ENCODE assay signal across 8 mouse cellular contexts in genomic region chr11:69998567-69999491, GRCm38 (mm10). TPM values are rescaled to one million over a fixed set of nuclear protein-coding genes. Genes with fewer than 3 reads are reported as not detected.
A peak's percentile ranks its signal among the peaks of the same experiment; 100 is the strongest.
DNase-seq lines count a peak whose midpoint lies in the region; ATAC-seq and TF ChIP-seq lines count a peak whose summit lies in the region.

No protein-coding gene starts in this region.

- no peak overlapping the region for H3K4me2 ChIP-seq in forebrain, embryonic 11.5 days (ENCODE audit: low read depth, low read length, severe bottlenecking)
- no peak overlapping the region for H3K4me2 ChIP-seq in forebrain, embryonic 16.5 days (ENCODE audit: low read length)
- H3K4me2 ChIP-seq in midbrain, embryonic 13.5 days (replicated peaks): peak overlapping the region; percentile 18; the same call in 1 of the 2 replicates
- no peak overlapping the region for H3K4me2 ChIP-seq in midbrain, embryonic 16.5 days (ENCODE audit: low read length)
- peak overlapping the region; percentile 71; the same call in 1 of the 2 replicates for H3K4me2 ChIP-seq in hindbrain, embryonic 13.5 days

- no peak overlapping the region for H3K4me3 ChIP-seq in forebrain, embryonic 11.5 days (ENCODE audit: low read depth, low read length)
- no peak overlapping the region for H3K4me3 ChIP-seq in forebrain, embryonic 16.5 days (replicated peaks; ENCODE audit: low read length)
- peak overlapping the region; percentile 13 for H3K4me3 ChIP-seq in midbrain, embryonic 13.5 days (replicated peaks)
- no peak overlapping the region for H3K4me3 ChIP-seq in midbrain, embryonic 16.5 days (ENCODE audit: low read depth, low read length)
- peak overlapping the region; percentile 91 for H3K4me3 ChIP-seq in hindbrain, embryonic 13.5 days
- no peak overlapping the region for H3K4me3 ChIP-seq in small intestine, adult 2 months (ENCODE audit: low read depth, low read length)

- H3K9ac ChIP-seq in forebrain, embryonic 11.5 days (ENCODE audit: low read length): no peak overlapping the region
- H3K9ac ChIP-seq in forebrain, embryonic 16.5 days (replicated peaks; ENCODE audit: low read depth, low read length): no peak overlapping the region
- H3K9ac ChIP-seq in midbrain, embryonic 13.5 days (replicated peaks): no peak overlapping the region; the same call in 1 of the 2 replicates
- H3K9ac ChIP-seq in midbrain, embryonic 16.5 days (ENCODE audit: low read depth, low read length): no peak overlapping the region
- H3K9ac ChIP-seq in hindbrain, embryonic 13.5 days: 0 out of 2 replicates have a peak overlapping the region, but pooled peaks have one; percentile 13

- peaks cover 14% of the 10 kb centered on the region for H3K4me1 ChIP-seq in forebrain, embryonic 11.5 days (replicated peaks; ENCODE audit: control insufficient read depth, insufficient read depth, low read length)
- H3K4me1 ChIP-seq in forebrain, embryonic 16.5 days (replicated peaks; ENCODE audit: control insufficient read depth, insufficient read depth, low read length): peaks cover 44% of the 10 kb centered on the region
- peaks cover 65% of the 10 kb centered on the region for H3K4me1 ChIP-seq in midbrain, embryonic 13.5 days (replicated peaks)
- peaks cover 44% of the 10 kb centered on the region for H3K4me1 ChIP-seq in midbrain, embryonic 16.5 days (ENCODE audit: control insufficient read depth, insufficient read depth, low read length)
- peaks cover 63% of the 10 kb centered on the region for H3K4me1 ChIP-seq in hindbrain, embryonic 13.5 days (replicated peaks)
- H3K4me1 ChIP-seq in small intestine, adult 2 months (ENCODE audit: control insufficient read depth, insufficient read depth, insufficient read length, low read length): peaks cover 6% of the 10 kb centered on the region; the same call in 1 of the 2 replicates

- peak; percentile 11; the same call in 1 of the 2 replicates for TF ChIP-seq CTCF in small intestine, adult 2 months (IDR thresholded peaks at IDR 0.05; ENCODE audit: extremely low read depth, insufficient read length, insufficient replicate concordance, low read depth, low read length)

- peak; percentile 56 for DNase-seq in forebrain, embryonic 11.5 days (ENCODE audit: low spot score)
- DNase-seq in embryo, embryonic 9.5 days (ENCODE audit: extremely low spot score): no peak
- DNase-seq in adrenal gland, adult 2 months: no peak

- no peak for ATAC-seq in forebrain, embryonic 11.5 days (replicated peaks; ENCODE audit: low FRiP score)
- no peak for ATAC-seq in forebrain, embryonic 16.5 days
- no peak for ATAC-seq in midbrain, embryonic 13.5 days
- ATAC-seq in midbrain, embryonic 16.5 days: no peak
- no peak for ATAC-seq in hindbrain, embryonic 13.5 days (ENCODE audit: low FRiP score)

- peaks cover 19% of the 10 kb centered on the region for H3K36me3 ChIP-seq in forebrain, embryonic 11.5 days (ENCODE audit: control insufficient read depth, insufficient read depth, low read length)
- peaks cover 16% of the 10 kb centered on the region for H3K36me3 ChIP-seq in forebrain, embryonic 16.5 days (ENCODE audit: control insufficient read depth, insufficient read depth)
- H3K36me3 ChIP-seq in midbrain, embryonic 13.5 days: peaks cover 32% of the 10 kb centered on the region
- H3K36me3 ChIP-seq in midbrain, embryonic 16.5 days (ENCODE audit: control insufficient read depth, insufficient read depth, low read length): peaks cover 7% of the 10 kb centered on the region
- H3K36me3 ChIP-seq in hindbrain, embryonic 13.5 days: peaks cover 34% of the 10 kb centered on the region
- H3K36me3 ChIP-seq in small intestine, adult 2 months (ENCODE audit: control insufficient read depth, insufficient read depth, low read length): peaks cover 30% of the 10 kb centered on the region

- no peak for TF ChIP-seq POLR2A in small intestine, adult 2 months (IDR thresholded peaks at IDR 0.05; ENCODE audit: low read depth, low read length)

- H3K27ac ChIP-seq in forebrain, embryonic 11.5 days (ENCODE audit: low read depth, low read length): no peak overlapping the region
- no peak overlapping the region for H3K27ac ChIP-seq in forebrain, embryonic 16.5 days (ENCODE audit: low read length)
- no peak overlapping the region for H3K27ac ChIP-seq in midbrain, embryonic 13.5 days
- H3K27ac ChIP-seq in midbrain, embryonic 16.5 days (ENCODE audit: low read length): no peak overlapping the region
- no peak overlapping the region; the same call in 1 of the 2 replicates for H3K27ac ChIP-seq in hindbrain, embryonic 13.5 days
- H3K27ac ChIP-seq in small intestine, adult 2 months (ENCODE audit: insufficient read depth, low read depth, low read length): no peak overlapping the region

- no peaks in the 10 kb centered on the region for H3K27me3 ChIP-seq in forebrain, embryonic 11.5 days (ENCODE audit: control insufficient read depth, insufficient read depth, low read length)
- H3K27me3 ChIP-seq in forebrain, embryonic 16.5 days (replicated peaks; ENCODE audit: control insufficient read depth, insufficient read depth, low read length): no peaks in the 10 kb centered on the region
- no peaks in the 10 kb centered on the region for H3K27me3 ChIP-seq in midbrain, embryonic 13.5 days
- H3K27me3 ChIP-seq in midbrain, embryonic 16.5 days (ENCODE audit: control insufficient read depth, insufficient read depth, low read depth, low read length): no peaks in the 10 kb centered on the region
- H3K27me3 ChIP-seq in hindbrain, embryonic 13.5 days: no peaks in the 10 kb centered on the region
- no peaks in the 10 kb centered on the region for H3K27me3 ChIP-seq in small intestine, adult 2 months (ENCODE audit: control insufficient read depth, insufficient read depth, low read length)

- WGBS in forebrain, embryonic 11.5 days: 94% methylated on average over 27 of the region's 27 CpGs
- 92% methylated on average over 27 of the region's 27 CpGs for whole genome bisulfite sequencing in forebrain, embryonic 16.5 days
- WGBS in midbrain, embryonic 13.5 days: 91% methylated on average over 27 of the region's 27 CpGs
- WGBS in midbrain, embryonic 16.5 days: 91% methylated on average over 27 of the region's 27 CpGs
- WGBS in hindbrain, embryonic 13.5 days: 92% methylated on average over 27 of the region's 27 CpGs
- WGBS in small intestine, adult 2 months: 92% methylated on average over 27 of the region's 27 CpGs

- H3K9me3 ChIP-seq in forebrain, embryonic 11.5 days (ENCODE audit: control insufficient read depth, low read length): no peaks in the 10 kb centered on the region
- no peaks in the 10 kb centered on the region for H3K9me3 ChIP-seq in forebrain, embryonic 16.5 days (ENCODE audit: control insufficient read depth, low read length)
- H3K9me3 ChIP-seq in midbrain, embryonic 13.5 days: peaks cover 3% of the 10 kb centered on the region; the same call in 1 of the 2 replicates
- no peaks in the 10 kb centered on the region for H3K9me3 ChIP-seq in midbrain, embryonic 16.5 days (replicated peaks; ENCODE audit: control insufficient read depth, low read length, poor library complexity, severe bottlenecking)
- H3K9me3 ChIP-seq in hindbrain, embryonic 13.5 days: no peaks in the 10 kb centered on the region

RNA-seq across cellular contexts. Expression of gene Dvl2, which starts 1.6 kb away (rescaled TPM):
- polyA plus RNA-seq in forebrain, embryonic 11.5 days (2014; fragmentation: Nextera tagmentation; extraction: Ambion mirVana): 43.9 and 47.6 TPM in 2 replicates
- polyA plus RNA-seq in forebrain, embryonic 16.5 days (2015; fragmentation: Nextera tagmentation; extraction: Ambion mirVana): 34.6 and 34.7 TPM in 2 replicates
- polyA plus RNA-seq in midbrain, embryonic 13.5 days (2015; fragmentation: Nextera tagmentation; extraction: Ambion mirVana): 27.6 and 35.4 TPM in 2 replicates
- 21.9 and 26.1 TPM in 2 replicates for polyA plus RNA-seq in midbrain, embryonic 16.5 days (2015; fragmentation: Nextera tagmentation; extraction: Ambion mirVana)
- polyA plus RNA-seq in hindbrain, embryonic 13.5 days (2015; fragmentation: Nextera tagmentation; extraction: Ambion mirVana): 26.8 and 28.6 TPM in 2 replicates
- polyA plus RNA-seq in small intestine, adult 2 months (2012; rRNA removed): 5.2 and 7.4 TPM in 2 replicates
- total RNA-seq in adrenal gland, adult 2 months (2021): 10 to 100 TPM; 11.2 to 12.2 TPM
- polyA plus RNA-seq in adrenal gland, adult 2 months (2012; rRNA removed): 20.2 and 22.2 TPM in 2 replicates

RNA-seq across cellular contexts. Expression of gene Phf23, which starts 3.3 kb away (rescaled TPM):
- polyA plus RNA-seq in forebrain, embryonic 11.5 days (2014; fragmentation: Nextera tagmentation; extraction: Ambion mirVana): 61.4 and 63.0 TPM in 2 replicates
- polyA plus RNA-seq in forebrain, embryonic 16.5 days (2015; fragmentation: Nextera tagmentation; extraction: Ambion mirVana): 63.7 and 66.8 TPM in 2 replicates
- polyA plus RNA-seq in midbrain, embryonic 13.5 days (2015; fragmentation: Nextera tagmentation; extraction: Ambion mirVana): 74.2 and 82.2 TPM in 2 replicates
- 51.2 and 58.6 TPM in 2 replicates for polyA plus RNA-seq in midbrain, embryonic 16.5 days (2015; fragmentation: Nextera tagmentation; extraction: Ambion mirVana)
- polyA plus RNA-seq in hindbrain, embryonic 13.5 days (2015; fragmentation: Nextera tagmentation; extraction: Ambion mirVana): 72.9 and 74.8 TPM in 2 replicates
- 5.7 and 12.4 TPM in 2 replicates for polyA plus RNA-seq in small intestine, adult 2 months (2012; rRNA removed)
- 10 to 100 TPM; 52.2 to 57.6 TPM for total RNA-seq in adrenal gland, adult 2 months (2021)
- polyA plus RNA-seq in adrenal gland, adult 2 months (2012; rRNA removed): 9.7 and 19.0 TPM in 2 replicates

RNA-seq across cellular contexts. Expression of gene Gabarap, which starts 7.9 kb away (rescaled TPM):
- 472 and 477 TPM in 2 replicates for polyA plus RNA-seq in forebrain, embryonic 11.5 days (2014; fragmentation: Nextera tagmentation; extraction: Ambion mirVana)
- polyA plus RNA-seq in forebrain, embryonic 16.5 days (2015; fragmentation: Nextera tagmentation; extraction: Ambion mirVana): 563 and 565 TPM in 2 replicates
- polyA plus RNA-seq in midbrain, embryonic 13.5 days (2015; fragmentation: Nextera tagmentation; extraction: Ambion mirVana): 611 and 625 TPM in 2 replicates
- 527 and 528 TPM in 2 replicates for polyA plus RNA-seq in midbrain, embryonic 16.5 days (2015; fragmentation: Nextera tagmentation; extraction: Ambion mirVana)
- 670 and 709 TPM in 2 replicates for polyA plus RNA-seq in hindbrain, embryonic 13.5 days (2015; fragmentation: Nextera tagmentation; extraction: Ambion mirVana)
- polyA plus RNA-seq in small intestine, adult 2 months (2012; rRNA removed): 211 and 564 TPM in 2 replicates
- 100 to 1,000 TPM; 487 to 580 TPM for total RNA-seq in adrenal gland, adult 2 months (2021)
- 226 and 315 TPM in 2 replicates for polyA plus RNA-seq in adrenal gland, adult 2 months (2012; rRNA removed)

RNA-seq across cellular contexts. Expression of gene Acadvl, which starts 16.4 kb away (rescaled TPM):
- polyA plus RNA-seq in forebrain, embryonic 11.5 days (2014; fragmentation: Nextera tagmentation; extraction: Ambion mirVana): 44.0 and 47.6 TPM in 2 replicates
- polyA plus RNA-seq in forebrain, embryonic 16.5 days (2015; fragmentation: Nextera tagmentation; extraction: Ambion mirVana): 60.2 and 60.6 TPM in 2 replicates
- 48.4 and 51.7 TPM in 2 replicates for polyA plus RNA-seq in midbrain, embryonic 13.5 days (2015; fragmentation: Nextera tagmentation; extraction: Ambion mirVana)
- 56.3 and 61.6 TPM in 2 replicates for polyA plus RNA-seq in midbrain, embryonic 16.5 days (2015; fragmentation: Nextera tagmentation; extraction: Ambion mirVana)
- 56.9 and 59.4 TPM in 2 replicates for polyA plus RNA-seq in hindbrain, embryonic 13.5 days (2015; fragmentation: Nextera tagmentation; extraction: Ambion mirVana)
- polyA plus RNA-seq in small intestine, adult 2 months (2012; rRNA removed): 65.6 and 109 TPM in 2 replicates
- total RNA-seq in adrenal gland, adult 2 months (2021): 100 to 1,000 TPM; 426 to 754 TPM
- 171 and 186 TPM in 2 replicates for polyA plus RNA-seq in adrenal gland, adult 2 months (2012; rRNA removed)

RNA-seq across cellular contexts. Expression of gene Elp5, which starts 16.5 kb away (rescaled TPM):
- polyA plus RNA-seq in forebrain, embryonic 11.5 days (2014; fragmentation: Nextera tagmentation; extraction: Ambion mirVana): 144 and 156 TPM in 2 replicates
- polyA plus RNA-seq in forebrain, embryonic 16.5 days (2015; fragmentation: Nextera tagmentation; extraction: Ambion mirVana): 166 and 167 TPM in 2 replicates
- 156 and 158 TPM in 2 replicates for polyA plus RNA-seq in midbrain, embryonic 13.5 days (2015; fragmentation: Nextera tagmentation; extraction: Ambion mirVana)
- 162 and 173 TPM in 2 replicates for polyA plus RNA-seq in midbrain, embryonic 16.5 days (2015; fragmentation: Nextera tagmentation; extraction: Ambion mirVana)
- 149 and 154 TPM in 2 replicates for polyA plus RNA-seq in hindbrain, embryonic 13.5 days (2015; fragmentation: Nextera tagmentation; extraction: Ambion mirVana)
- polyA plus RNA-seq in small intestine, adult 2 months (2012; rRNA removed): 24.4 and 37.8 TPM in 2 replicates
- total RNA-seq in adrenal gland, adult 2 months (2021): 10 to 100 TPM; 61.9 to 91.9 TPM
- polyA plus RNA-seq in adrenal gland, adult 2 months (2012; rRNA removed): 45.0 and 45.6 TPM in 2 replicates

Comparison
In these comparisons a context has a peak if more than half of its experiments do, and no peak if none do; other contexts are left out.
1. H3K4me2 ChIP-seq: peak in midbrain, embryonic 13.5 days (single experiment) and hindbrain, embryonic 13.5 days (single experiment); none in forebrain, embryonic 11.5 days (single experiment), forebrain, embryonic 16.5 days (single experiment) and midbrain, embryonic 16.5 days (single experiment).
2. H3K4me3 ChIP-seq: peak in midbrain, embryonic 13.5 days (single experiment) and hindbrain, embryonic 13.5 days (single experiment); none in forebrain, embryonic 11.5 days (single experiment), forebrain, embryonic 16.5 days (single experiment), midbrain, embryonic 16.5 days (single experiment) and small intestine, adult 2 months (single experiment).